9 mouse cellular contexts compared by ENCODE assay signal in genomic region chr5:76998416-76998815, GRCm38 (mm10). TPM values are rescaled to one million over a fixed set of nuclear protein-coding genes. Genes with fewer than 3 reads are reported as not detected.
DNase-seq lines count a peak whose midpoint lies in the region; ATAC-seq and TF ChIP-seq lines count a peak whose summit lies in the region.
"Had no signal": no experiment of that assay in that cellular context is flagged by ENCODE, and none has a peak within 500 bp of the region (broad histone marks: within the 10 kb centered on the region; RNA-seq: fewer than 3 reads in every experiment).

No protein-coding gene starts in this region.

- H3K36me3 ChIP-seq in lung, postnatal 0 days (ENCODE audit: insufficient read depth, low read length), result peaks cover 30% of the 10 kb centered on the region; the same call in 1 of the 2 replicates
- peaks cover 59% of the 10 kb centered on the region for H3K36me3 ChIP-seq in forebrain, embryonic 15.5 days
- peaks cover 23% of the 10 kb centered on the region for H3K36me3 ChIP-seq in stomach, postnatal 0 days (ENCODE audit: control insufficient read depth, insufficient read depth, low read length)

- peak overlapping the region; percentile 46 for H3K27ac ChIP-seq in gastrocnemius, adult 2 months
- H3K27ac ChIP-seq in lung, postnatal 0 days (ENCODE audit: low read length), result no peak overlapping the region
- H3K27ac ChIP-seq in forebrain, embryonic 15.5 days (replicated peaks), result no peak overlapping the region
- H3K27ac ChIP-seq in stomach, postnatal 0 days (replicated peaks), result no peak overlapping the region

- WGBS in lung, postnatal 0 days, result 45% methylated on average over 5 of the region's 5 CpGs
- 46% methylated on average over 5 of the region's 5 CpGs for WGBS in forebrain, embryonic 15.5 days
- WGBS in stomach, postnatal 0 days, result 45% methylated on average over 5 of the region's 5 CpGs

- H3K9me3 ChIP-seq in lung, postnatal 0 days (ENCODE audit: low read length), result no peaks in the 10 kb centered on the region
- H3K9me3 ChIP-seq in forebrain, embryonic 15.5 days, result no peaks in the 10 kb centered on the region
- H3K9me3 ChIP-seq in stomach, postnatal 0 days (ENCODE audit: control insufficient read depth, low read length), result no peaks in the 10 kb centered on the region

- no peaks in the 10 kb centered on the region for H3K27me3 ChIP-seq in lung, postnatal 0 days (replicated peaks; ENCODE audit: insufficient read depth, low read length)
- no peaks in the 10 kb centered on the region for H3K27me3 ChIP-seq in forebrain, embryonic 15.5 days
- no peaks in the 10 kb centered on the region for H3K27me3 ChIP-seq in stomach, postnatal 0 days (ENCODE audit: control insufficient read depth, insufficient read depth, low read length)

- no peak for ATAC-seq in lung, postnatal 0 days
- peak; percentile 61 for ATAC-seq in forebrain, embryonic 15.5 days (replicated peaks)
- no peak for ATAC-seq in stomach, postnatal 0 days (ENCODE audit: low FRiP score, low TSS enrichment)

- H3K4me1 ChIP-seq in lung, postnatal 0 days (ENCODE audit: insufficient read depth, low read depth, low read length), result no peaks in the 10 kb centered on the region
- H3K4me1 ChIP-seq in forebrain, embryonic 15.5 days, result no peaks in the 10 kb centered on the region
- H3K4me1 ChIP-seq in stomach, postnatal 0 days (replicated peaks; ENCODE audit: control insufficient read depth, insufficient read depth), result no peaks in the 10 kb centered on the region

- intact Hi-C loops in gastrocnemius, adult 2 months (cut with DNase I), result loop anchor here (2.0 to 5.0 kb wide), 2 partner anchors 62 to 219 kb away; no protein-coding TSS in a partner anchor

- TF ChIP-seq EP300 in lung, postnatal 0 days (IDR thresholded peaks at IDR 0.05), result no peak
- no peak for TF ChIP-seq EP300 in stomach, postnatal 0 days (optimal IDR thresholded peaks at IDR 0.05)

- no peak overlapping the region for H3K9ac ChIP-seq in lung, postnatal 0 days (replicated peaks; ENCODE audit: low read depth)
- H3K9ac ChIP-seq in forebrain, embryonic 15.5 days (replicated peaks), result no peak overlapping the region
- no peak overlapping the region for H3K9ac ChIP-seq in stomach, postnatal 0 days (ENCODE audit: low read length)

- no peak overlapping the region for H3K4me2 ChIP-seq in lung, postnatal 0 days (replicated peaks; ENCODE audit: low read depth, low read length)
- no peak overlapping the region for H3K4me2 ChIP-seq in forebrain, embryonic 15.5 days (replicated peaks)
- H3K4me2 ChIP-seq in stomach, postnatal 0 days (replicated peaks; ENCODE audit: low read depth), result no peak overlapping the region

- no peak for DNase-seq in gastrocnemius, adult 2 months
- no peak for DNase-seq in gastrocnemius, adult 8-10 months (ENCODE audit: low spot score in 2 of 2)
- DNase-seq in lung, postnatal 0 days (ENCODE audit: low spot score), result peak; percentile 67
- no peak for DNase-seq in lung, postnatal 36 days
- DNase-seq in stomach, postnatal 0 days (ENCODE audit: low spot score), result peak; percentile 20
- DNase-seq in urinary bladder, adult 2 months (ENCODE audit: low spot score), result no peak
- no peak for DNase-seq in yolk sac, embryonic 10.5 days (ENCODE audit: low spot score)

- no peak overlapping the region for H3K4me3 ChIP-seq in gastrocnemius, adult 2 months
- no peak overlapping the region for H3K4me3 ChIP-seq in lung, postnatal 0 days (ENCODE audit: low read depth, low read length)
- no peak overlapping the region for H3K4me3 ChIP-seq in forebrain, embryonic 15.5 days
- no peak overlapping the region for H3K4me3 ChIP-seq in stomach, postnatal 0 days (ENCODE audit: low read depth, low read length)

- peak; percentile 62 for TF ChIP-seq CTCF in gastrocnemius, adult 2 months (IDR thresholded peaks at IDR 0.05)
- TF ChIP-seq CTCF in lung, postnatal 0 days (IDR thresholded peaks at IDR 0.05), result peak; percentile 67
- peak; percentile 76 for TF ChIP-seq CTCF in stomach, postnatal 0 days (IDR thresholded peaks at IDR 0.05; ENCODE audit: low read depth)

RNA-seq across cellular contexts. Expression of gene Arl9, which starts 5.4 kb away (rescaled TPM):
- total RNA-seq in gastrocnemius, adult 2 months (2021), result not detected
- not detected for total RNA-seq in gastrocnemius, adult 8-10 months (2022)
- polyA plus RNA-seq in lung, postnatal 0 days (2015; fragmentation: Nextera tagmentation; extraction: Ambion mirVana), result not detected in 2 replicates
- polyA plus RNA-seq in forebrain, embryonic 15.5 days (2015; fragmentation: Nextera tagmentation; extraction: Ambion mirVana), result not detected in 2 replicates
- polyA plus RNA-seq in stomach, postnatal 0 days (2015; fragmentation: Nextera tagmentation; extraction: Ambion mirVana), result not detected in 2 replicates
- 0.25 and 0.28 TPM in 2 replicates for polyA plus RNA-seq in urinary bladder, adult 2 months (2012; rRNA removed)
- total RNA-seq: adrenal gland, postnatal 36 days had no signal

RNA-seq across cellular contexts. Expression of gene Thegl, which starts 17.4 kb away (rescaled TPM):
- not detected for total RNA-seq in gastrocnemius, adult 2 months (2021)
- total RNA-seq in gastrocnemius, adult 8-10 months (2022), result not detected
- 0.80 and 1.2 TPM in 2 replicates for polyA plus RNA-seq in lung, postnatal 0 days (2015; fragmentation: Nextera tagmentation; extraction: Ambion mirVana)
- polyA plus RNA-seq in forebrain, embryonic 15.5 days (2015; fragmentation: Nextera tagmentation; extraction: Ambion mirVana), result 0.31 and 0.57 TPM in 2 replicates
- 0.08 TPM in 1 of 2 replicates, not detected in the other for polyA plus RNA-seq in stomach, postnatal 0 days (2015; fragmentation: Nextera tagmentation; extraction: Ambion mirVana)
- not detected in 2 replicates for polyA plus RNA-seq in urinary bladder, adult 2 months (2012; rRNA removed)
- total RNA-seq: adrenal gland, postnatal 36 days had no signal

RNA-seq across cellular contexts. Expression of gene Srp72, which starts 23.9 kb away (rescaled TPM):
- total RNA-seq in gastrocnemius, adult 2 months (2021), result 10 to 100 TPM; 46.6 to 55.9 TPM
- total RNA-seq in gastrocnemius, adult 8-10 months (2022), result 10 to 100 TPM; 46.9 to 53.4 (median 49.4) TPM
- 49.5 and 53.4 TPM in 2 replicates for polyA plus RNA-seq in lung, postnatal 0 days (2015; fragmentation: Nextera tagmentation; extraction: Ambion mirVana)
- polyA plus RNA-seq in forebrain, embryonic 15.5 days (2015; fragmentation: Nextera tagmentation; extraction: Ambion mirVana), result 79.0 and 81.3 TPM in 2 replicates
- 47.1 and 49.2 TPM in 2 replicates for polyA plus RNA-seq in stomach, postnatal 0 days (2015; fragmentation: Nextera tagmentation; extraction: Ambion mirVana)
- 68.7 and 68.9 TPM in 2 replicates for polyA plus RNA-seq in urinary bladder, adult 2 months (2012; rRNA removed)

RNA-seq across cellular contexts. Expression of gene Ppat, which starts 47.0 kb away (rescaled TPM):
- total RNA-seq in gastrocnemius, adult 2 months (2021), result 10 to 100 TPM; 21.2 to 21.8 TPM
- 10 to 100 TPM; 21.7 to 26.1 (median 25.5) TPM for total RNA-seq in gastrocnemius, adult 8-10 months (2022)
- 12.5 and 14.0 TPM in 2 replicates for polyA plus RNA-seq in lung, postnatal 0 days (2015; fragmentation: Nextera tagmentation; extraction: Ambion mirVana)
- polyA plus RNA-seq in forebrain, embryonic 15.5 days (2015; fragmentation: Nextera tagmentation; extraction: Ambion mirVana), result 14.6 and 16.5 TPM in 2 replicates
- polyA plus RNA-seq in stomach, postnatal 0 days (2015; fragmentation: Nextera tagmentation; extraction: Ambion mirVana), result 12.4 and 12.5 TPM in 2 replicates
- 9.6 and 10.0 TPM in 2 replicates for polyA plus RNA-seq in urinary bladder, adult 2 months (2012; rRNA removed)

RNA-seq across cellular contexts. Expression of gene Paics, which starts 47.3 kb away (rescaled TPM):
- total RNA-seq in gastrocnemius, adult 2 months (2021), result 100 to 1,000 TPM; 129 to 139 TPM
- total RNA-seq in gastrocnemius, adult 8-10 months (2022), result 100 to 1,000 TPM; 150 to 159 (median 158) TPM
- polyA plus RNA-seq in lung, postnatal 0 days (2015; fragmentation: Nextera tagmentation; extraction: Ambion mirVana), result 166 and 167 TPM in 2 replicates
- polyA plus RNA-seq in forebrain, embryonic 15.5 days (2015; fragmentation: Nextera tagmentation; extraction: Ambion mirVana), result 220 and 224 TPM in 2 replicates
- 91.7 and 94.4 TPM in 2 replicates for polyA plus RNA-seq in stomach, postnatal 0 days (2015; fragmentation: Nextera tagmentation; extraction: Ambion mirVana)
- polyA plus RNA-seq in urinary bladder, adult 2 months (2012; rRNA removed), result 101 and 105 TPM in 2 replicates

Comparison
In these comparisons a context has a peak if more than half of its experiments do, and no peak if none do; other contexts are left out.
1. DNase-seq: peak in lung, postnatal 0 days (single experiment) and stomach, postnatal 0 days (single experiment); none in gastrocnemius, adult 2 months (single experiment), gastrocnemius, adult 8-10 months (0 of 2), lung, postnatal 36 days (single experiment), urinary bladder, adult 2 months (single experiment) and yolk sac, embryonic 10.5 days (single experiment).
2. Peak in every context shown above with its lines, with median percentiles within 50 percentile points of each other: CTCF ChIP-seq.